Mouse (Mus musculus) forebrain, embryonic 16.5 days (tissue): ENCODE data around the gene Slc39a9. TPM values are rescaled to one million over a fixed set of nuclear protein-coding genes. Genes with fewer than 3 reads are reported as not detected.

Source experiments
- ATAC-seq: fragments of 200-750 bp; cut with Nextera tagmentation; 2 replicates; pipeline ENCODE4 v1.8.0; 2017; ENCODE audit warnings: mild to moderate bottlenecking, moderate library complexity
- H3K27ac ChIP-seq: fragments of 300-500 bp; sonication (generic); 2 replicates; pipeline ENCODE4 v1.5.1; 2014; ENCODE audit warnings: low read length, control low read depth
- H3K27me3 ChIP-seq: fragments of 300-500 bp; sonication (generic); replicated peaks from 2 replicates; pipeline ENCODE4 v1.6.1; 2014; ENCODE audit warnings: low read length; ENCODE audit not compliant: control insufficient read depth, insufficient read depth
- H3K36me3 ChIP-seq: fragments of 300-500 bp; sonication (generic); 2 replicates; pipeline ENCODE4 v1.6.1; 2014; ENCODE audit not compliant: control insufficient read depth, insufficient read depth
- H3K4me1 ChIP-seq: fragments of 300-500 bp; sonication (generic); replicated peaks from 2 replicates; pipeline ENCODE4 v1.6.1; 2014; ENCODE audit warnings: low read length; ENCODE audit not compliant: control insufficient read depth, insufficient read depth
- H3K4me2 ChIP-seq: fragments of 300-500 bp; sonication (generic); 2 replicates; pipeline ENCODE4 v1.6.1; 2014; ENCODE audit warnings: mild to moderate bottlenecking, low read length, control low read depth
- H3K4me3 ChIP-seq: fragments of 300-500 bp; sonication (generic); replicated peaks from 2 replicates; pipeline ENCODE4 v1.5.1; 2014; ENCODE audit warnings: mild to moderate bottlenecking, low read length, control low read depth
- H3K9ac ChIP-seq: fragments of 300-500 bp; sonication (generic); replicated peaks from 2 replicates; pipeline ENCODE4 v1.6.1; 2014; ENCODE audit warnings: low read depth, low read length, control low read depth
- H3K9me3 ChIP-seq: fragments of 300-500 bp; sonication (generic); 2 replicates; pipeline ENCODE4 v1.6.1; 2016; ENCODE audit warnings: low read length; ENCODE audit not compliant: control insufficient read depth
- WGBS: fragments of 180-500 bp; shearing (Covaris S2); extraction: QIAGEN DNeasy Blood & Tissue Kit; methylation state at CpG from one replicate; pipeline ENCODE4 v1.1.7; 2014; 5-methylcytosine and 5-hydroxymethylcytosine counted together
- polyA plus RNA-seq: library from polyadenylated mRNA; unstranded; fragments of >200 nt; fragmentation: Nextera tagmentation; extraction: Ambion mirVana; gene quantifications from 2 replicates; pipeline ENCODE4 v1.2.1, GENCODE M21; 2015

Gene Slc39a9
- polyA plus RNA-seq, 1 experiment from 2014 or later: 30.6 TPM

GRCm38 (mm10) chr12:80603566-80603965 is 40.1 kb upstream of the Slc39a9 start:
- Histone ChIP-seq H3K27me3 (no peaks in the 10 kb centered on the region), H3K36me3 (no peaks in the 10 kb centered on the region), H3K4me3 (no peak overlapping the region), H3K4me1 (0 out of 2 replicates have a peak, but pooled peaks cover 11% of the 10 kb centered on the region), H3K27ac (no peak overlapping the region), H3K9me3 (no peaks in the 10 kb centered on the region), H3K4me2 (no peak overlapping the region), H3K9ac (no peak overlapping the region)
- ATAC-seq: no peak
- WGBS: 62% methylated on average over 4 of the region's 4 CpGs

GRCm38 (mm10) chr12:80604218-80604617 is 39.5 kb upstream of the Slc39a9 start:
- H3K36me3 ChIP-seq: no peaks in the 10 kb centered on the region
- H3K9me3 ChIP-seq: no peaks in the 10 kb centered on the region
- no peak overlapping the region for H3K9ac ChIP-seq
- H3K4me3 ChIP-seq: no peak overlapping the region
- 75% methylated on average over 2 of the region's 2 CpGs for whole genome bisulfite sequencing
- H3K4me2 ChIP-seq: no peak overlapping the region
- no peak overlapping the region for H3K27ac ChIP-seq
- no peaks in the 10 kb centered on the region for H3K27me3 ChIP-seq
- H3K4me1 ChIP-seq: 0 out of 2 replicates have a peak, but pooled peaks cover 11% of the 10 kb centered on the region
- peak; percentile 28; the same call in 1 of the 2 replicates for ATAC-seq

- no peak for ATAC-seq
- Histone ChIP-seq H3K4me3 (no peak overlapping the region), H3K9ac (no peak overlapping the region), H3K27ac (no peak overlapping the region), H3K4me1 (0 out of 2 replicates have a peak, but pooled peaks cover 8% of the 10 kb centered on the region), H3K36me3 (no peaks in the 10 kb centered on the region), H3K9me3 (no peaks in the 10 kb centered on the region), H3K4me2 (no peak overlapping the region), H3K27me3 (no peaks in the 10 kb centered on the region)
- WGBS: 96% methylated on average over 1 of the region's 1 CpGs
Measured at GRCm38 (mm10) chr12:80608576-80608975, 35.1 kb upstream of the Slc39a9 start.

GRCm38 (mm10) chr12:80609928-80610327 is 33.8 kb upstream of the Slc39a9 start:
- Histone ChIP-seq H3K36me3 (no peaks in the 10 kb centered on the region), H3K4me3 (no peak overlapping the region), H3K9me3 (no peaks in the 10 kb centered on the region), H3K4me2 (no peak overlapping the region), H3K4me1 (no peaks in the 10 kb centered on the region), H3K27me3 (no peaks in the 10 kb centered on the region), H3K27ac (no peak overlapping the region), H3K9ac (no peak overlapping the region)
- no peak for ATAC-seq
- 69% methylated on average over 3 of the region's 3 CpGs for WGBS

- H3K9ac ChIP-seq: no peak overlapping the region
- no peaks in the 10 kb centered on the region for H3K9me3 ChIP-seq
- no peak overlapping the region for H3K27ac ChIP-seq
- WGBS: 53% methylated on average over 9 of the region's 9 CpGs
- H3K27me3 ChIP-seq: no peaks in the 10 kb centered on the region
- H3K4me1 ChIP-seq: no peaks in the 10 kb centered on the region
- no peak for ATAC-seq
- no peak overlapping the region for H3K4me3 ChIP-seq
- no peaks in the 10 kb centered on the region for H3K36me3 ChIP-seq
- H3K4me2 ChIP-seq: no peak overlapping the region
Measured at GRCm38 (mm10) chr12:80612113-80612791, 31.4 kb upstream of the Slc39a9 start.

GRCm38 (mm10) chr12:80615371-80616257 is 28.1 kb upstream of the Slc39a9 start:
- H3K9ac ChIP-seq: no peak overlapping the region
- H3K27me3 ChIP-seq: no peaks in the 10 kb centered on the region
- H3K27ac ChIP-seq: no peak overlapping the region
- no peak for ATAC-seq
- no peak overlapping the region for H3K4me3 ChIP-seq
- WGBS: 79% methylated on average over 7 of the region's 7 CpGs
- no peaks in the 10 kb centered on the region for H3K36me3 ChIP-seq
- no peaks in the 10 kb centered on the region for H3K9me3 ChIP-seq
- H3K4me2 ChIP-seq: no peak overlapping the region
- H3K4me1 ChIP-seq: no peaks in the 10 kb centered on the region

GRCm38 (mm10) chr12:80620501-80620900 is 23.2 kb upstream of the Slc39a9 start:
- H3K9ac ChIP-seq: no peak overlapping the region
- ATAC-seq: no peak
- H3K27ac ChIP-seq: no peak overlapping the region
- no peaks in the 10 kb centered on the region for H3K27me3 ChIP-seq
- no peak overlapping the region for H3K4me3 ChIP-seq
- H3K9me3 ChIP-seq: no peaks in the 10 kb centered on the region
- no peaks in the 10 kb centered on the region for H3K4me1 ChIP-seq
- H3K36me3 ChIP-seq: no peaks in the 10 kb centered on the region
- 79% methylated on average over 5 of the region's 5 CpGs for WGBS
- no peak overlapping the region for H3K4me2 ChIP-seq

- Histone ChIP-seq H3K4me1 (no peaks in the 10 kb centered on the region), H3K36me3 (peaks cover 23% of the 10 kb centered on the region)
- no peak for ATAC-seq
Measured at GRCm38 (mm10) chr12:80631790-80632189, 11.9 kb upstream of the Slc39a9 start.

More at GRCm38 (mm10) chr12:80631790-80632189, 11.9 kb upstream of the Slc39a9 start:
- Histone ChIP-seq H3K4me3 (no peak overlapping the region), H3K9ac (no peak overlapping the region), H3K27ac (no peak overlapping the region), H3K27me3 (no peaks in the 10 kb centered on the region), H3K9me3 (no peaks in the 10 kb centered on the region), H3K4me2 (no peak overlapping the region)
- 82% methylated on average over 5 of the region's 5 CpGs for WGBS
